13 mouse cellular contexts compared by ENCODE assay signal in genomic region chr13:116514256-116514639, GRCm38 (mm10).
DNase-seq lines count a peak whose midpoint lies in the region; ATAC-seq lines count a peak whose summit lies in the region.
"Had no signal": no experiment of that assay in that cellular context is flagged by ENCODE, and none has a peak within 500 bp of the region (broad histone marks: within the 10 kb centered on the region; RNA-seq: fewer than 3 reads in every experiment).

No protein-coding gene starts in this region.

- ATAC-seq in neural tube, embryonic 11.5 days (ENCODE audit: insufficient read depth, low FRiP score, low TSS enrichment) = 0 out of 2 replicates have a peak, but pooled peaks have one; percentile 7
- no peak for ATAC-seq in forebrain, embryonic 15.5 days (replicated peaks)
- no peak for ATAC-seq in limb, embryonic 12.5 days (ENCODE audit: insufficient number of reproducible peaks, insufficient read depth, low FRiP score, low TSS enrichment, low read depth)
- peak; percentile 11; the same call in 1 of the 2 replicates for ATAC-seq in neural tube, embryonic 14.5 days (ENCODE audit: low read depth)

- no peaks in the 10 kb centered on the region for H3K36me3 ChIP-seq in neural tube, embryonic 11.5 days (ENCODE audit: control insufficient read depth, insufficient read depth, low read length)
- H3K36me3 ChIP-seq in forebrain, embryonic 15.5 days = no peaks in the 10 kb centered on the region
- no peaks in the 10 kb centered on the region for H3K36me3 ChIP-seq in limb, embryonic 12.5 days
- no peaks in the 10 kb centered on the region for H3K36me3 ChIP-seq in neural tube, embryonic 14.5 days (ENCODE audit: control insufficient read depth, insufficient read depth, low read length)
- H3K36me3 ChIP-seq: liver, embryonic 15.5 days had no signal

- no peak overlapping the region for H3K4me3 ChIP-seq in neural tube, embryonic 11.5 days (ENCODE audit: low read depth, low read length)
- peak overlapping the region; percentile 27 for H3K4me3 ChIP-seq in forebrain, embryonic 15.5 days
- H3K4me3 ChIP-seq in limb, embryonic 12.5 days (replicated peaks) = no peak overlapping the region
- no peak overlapping the region for H3K4me3 ChIP-seq in neural tube, embryonic 14.5 days (ENCODE audit: low read depth, low read length)
- H3K4me3 ChIP-seq: liver, embryonic 15.5 days; megakaryocyte, embryonic 14.5 days had no signal

- no peak overlapping the region for H3K27ac ChIP-seq in neural tube, embryonic 11.5 days (ENCODE audit: low read depth, low read length)
- peak overlapping the region; percentile 19; the same call in 1 of the 2 replicates for H3K27ac ChIP-seq in forebrain, embryonic 15.5 days (replicated peaks)
- no peak overlapping the region for H3K27ac ChIP-seq in limb, embryonic 12.5 days
- no peak overlapping the region for H3K27ac ChIP-seq in neural tube, embryonic 14.5 days (ENCODE audit: low read depth, low read length)
- H3K27ac ChIP-seq: liver, embryonic 15.5 days had no signal

- peaks cover 4% of the 10 kb centered on the region for H3K4me1 ChIP-seq in neural tube, embryonic 11.5 days (ENCODE audit: control insufficient read depth, insufficient read depth, low read length)
- H3K4me1 ChIP-seq in forebrain, embryonic 15.5 days = peaks cover 13% of the 10 kb centered on the region
- H3K4me1 ChIP-seq in limb, embryonic 12.5 days (replicated peaks) = peaks cover 10% of the 10 kb centered on the region
- peaks cover 3% of the 10 kb centered on the region; the same call in 1 of the 2 replicates for H3K4me1 ChIP-seq in neural tube, embryonic 14.5 days (ENCODE audit: control insufficient read depth, insufficient read depth, low read length)
- H3K4me1 ChIP-seq: liver, embryonic 15.5 days; megakaryocyte, embryonic 14.5 days had no signal

- DNase-seq in neural tube, embryonic 11.5 days (ENCODE audit: low spot score) = no peak
- no peak for DNase-seq in neural tube, embryonic 10.5 days (ENCODE audit: extremely low spot score, low spot score)
- DNase-seq in retina, postnatal 1 day = no peak
- DNase-seq in adrenal gland, postnatal 25 days = no peak
- DNase-seq in thymus, postnatal 4 days = no peak
- DNase-seq: cerebellum, postnatal 36 days; gastrocnemius, postnatal 36 days; layer of hippocampus, postnatal 36 days had no signal

- H3K9me3 ChIP-seq in neural tube, embryonic 11.5 days (ENCODE audit: control insufficient read depth, low read length) = no peaks in the 10 kb centered on the region
- H3K9me3 ChIP-seq in forebrain, embryonic 15.5 days = no peaks in the 10 kb centered on the region
- H3K9me3 ChIP-seq in limb, embryonic 12.5 days = no peaks in the 10 kb centered on the region
- H3K9me3 ChIP-seq in neural tube, embryonic 14.5 days (ENCODE audit: control insufficient read depth, low read length) = no peaks in the 10 kb centered on the region
- H3K9me3 ChIP-seq: liver, embryonic 15.5 days had no signal

- peak overlapping the region; percentile 30 for H3K4me2 ChIP-seq in neural tube, embryonic 11.5 days (ENCODE audit: low read depth)
- H3K4me2 ChIP-seq in forebrain, embryonic 15.5 days (replicated peaks) = peak overlapping the region; percentile 55
- peak overlapping the region; percentile 45 for H3K4me2 ChIP-seq in limb, embryonic 12.5 days
- peak overlapping the region; percentile 41 for H3K4me2 ChIP-seq in neural tube, embryonic 14.5 days (ENCODE audit: low read depth, low read length)
- H3K4me2 ChIP-seq: liver, embryonic 15.5 days had no signal

- H3K9ac ChIP-seq in neural tube, embryonic 11.5 days (ENCODE audit: low read length) = no peak overlapping the region
- H3K9ac ChIP-seq in forebrain, embryonic 15.5 days (replicated peaks) = peak overlapping the region; percentile 33; the same call in 1 of the 2 replicates
- H3K9ac ChIP-seq in limb, embryonic 12.5 days (replicated peaks) = no peak overlapping the region
- H3K9ac ChIP-seq in neural tube, embryonic 14.5 days (replicated peaks; ENCODE audit: low read depth, low read length) = 0 out of 2 replicates have a peak overlapping the region, but pooled peaks have one; percentile 11
- H3K9ac ChIP-seq: liver, embryonic 15.5 days had no signal

- 48% methylated on average over 7 of the region's 7 CpGs for WGBS in neural tube, embryonic 11.5 days
- WGBS in forebrain, embryonic 15.5 days = 11% methylated on average over 7 of the region's 7 CpGs
- WGBS in limb, embryonic 12.5 days = 49% methylated on average over 7 of the region's 7 CpGs
- 46% methylated on average over 7 of the region's 7 CpGs for WGBS in neural tube, embryonic 14.5 days

- H3K27me3 ChIP-seq in neural tube, embryonic 11.5 days (ENCODE audit: control insufficient read depth, insufficient read depth, low read length) = no peaks in the 10 kb centered on the region
- H3K27me3 ChIP-seq in forebrain, embryonic 15.5 days = no peaks in the 10 kb centered on the region
- peaks cover 8% of the 10 kb centered on the region; the same call in 1 of the 2 replicates for H3K27me3 ChIP-seq in limb, embryonic 12.5 days
- H3K27me3 ChIP-seq in neural tube, embryonic 14.5 days (ENCODE audit: control insufficient read depth, insufficient read depth, low read length) = no peaks in the 10 kb centered on the region
- H3K27me3 ChIP-seq: liver, embryonic 15.5 days; megakaryocyte, embryonic 14.5 days had no signal

Comparison
In these comparisons a context has a peak if more than half of its experiments do, and no peak if none do; other contexts are left out.
1. H3K9ac ChIP-seq: peak in forebrain, embryonic 15.5 days (single experiment) and neural tube, embryonic 14.5 days (single experiment); none in neural tube, embryonic 11.5 days (single experiment) and limb, embryonic 12.5 days (single experiment).
2. ATAC-seq: peak in neural tube, embryonic 11.5 days (single experiment) and neural tube, embryonic 14.5 days (single experiment); none in forebrain, embryonic 15.5 days (single experiment) and limb, embryonic 12.5 days (single experiment).
3. Peak in every context shown above with its lines, with median percentiles within 50 percentile points of each other: H3K4me2 ChIP-seq.